In genomic region chr8:87645829-87646483, GRCm38 (mm10) we compare ENCODE assay signal across 13 mouse cellular contexts.
DNase-seq lines count a peak whose midpoint lies in the region; ATAC-seq and TF ChIP-seq lines count a peak whose summit lies in the region.
"Had no signal": no experiment of that assay in that cellular context is flagged by ENCODE, and none has a peak within 500 bp of the region (broad histone marks: within the 10 kb centered on the region; RNA-seq: fewer than 3 reads in every experiment).

No protein-coding gene starts in this region.

- ATAC-seq in midbrain, embryonic 12.5 days (ENCODE audit: low FRiP score, low read depth): no peak
- no peak for ATAC-seq in midbrain, embryonic 11.5 days (ENCODE audit: low FRiP score)
- no peak for ATAC-seq in limb, embryonic 13.5 days (ENCODE audit: low FRiP score, low read depth)
- ATAC-seq in neural tube, embryonic 14.5 days (ENCODE audit: low read depth): no peak

- WGBS in midbrain, embryonic 12.5 days: 77% methylated on average over 5 of the region's 5 CpGs
- WGBS in midbrain, embryonic 11.5 days: 67% methylated on average over 5 of the region's 5 CpGs
- 70% methylated on average over 5 of the region's 5 CpGs for WGBS in limb, embryonic 13.5 days
- WGBS in neural tube, embryonic 14.5 days: 54% methylated on average over 5 of the region's 5 CpGs
- WGBS in heart, adult 2 months: 67% methylated on average over 5 of the region's 5 CpGs

- no peak overlapping the region for H3K4me3 ChIP-seq in midbrain, embryonic 12.5 days
- no peak overlapping the region for H3K4me3 ChIP-seq in midbrain, embryonic 11.5 days (ENCODE audit: low read depth, low read length)
- H3K4me3 ChIP-seq in limb, embryonic 13.5 days: no peak overlapping the region
- no peak overlapping the region for H3K4me3 ChIP-seq in neural tube, embryonic 14.5 days (ENCODE audit: low read depth, low read length)
- no peak overlapping the region for H3K4me3 ChIP-seq in heart, adult 2 months

- TF ChIP-seq EP300 in heart, adult 2 months (IDR thresholded peaks at IDR 0.05; ENCODE audit: insufficient read depth, low read depth, low read length): no peak

- H3K27ac ChIP-seq in midbrain, embryonic 12.5 days (replicated peaks): peak overlapping the region; percentile 27; the same call in 1 of the 2 replicates
- H3K27ac ChIP-seq in midbrain, embryonic 11.5 days (ENCODE audit: low read depth, low read length): no peak overlapping the region
- peak overlapping the region; percentile 29; the same call in 1 of the 2 replicates for H3K27ac ChIP-seq in limb, embryonic 13.5 days
- H3K27ac ChIP-seq in neural tube, embryonic 14.5 days (ENCODE audit: low read depth, low read length): peak overlapping the region; percentile 68
- no peak overlapping the region for H3K27ac ChIP-seq in heart, adult 2 months

- TF ChIP-seq CTCF in heart, adult 2 months (IDR thresholded peaks at IDR 0.05): no peak

- DNase-seq in cerebellum, adult 18-20 months: peak; percentile 16 to 42
- no peak for DNase-seq in cerebellum, adult 9-10 months
- no peak for DNase-seq in midbrain, embryonic 11.5 days (ENCODE audit: low spot score, missing footprints)
- DNase-seq in embryo, embryonic 11 days: no peak
- no peak for DNase-seq in heart, adult 2 months
- DNase-seq: gastrocnemius, postnatal 36 days; heart, postnatal 10 days; kidney, adult 18-20 months; spleen, adult 18-20 months; thymus, adult 2 months had no signal

- no peak for TF ChIP-seq POLR2A in heart, adult 2 months (IDR thresholded peaks at IDR 0.05; ENCODE audit: insufficient read depth, low read depth, low read length)

- no peaks in the 10 kb centered on the region for H3K9me3 ChIP-seq in midbrain, embryonic 12.5 days
- no peaks in the 10 kb centered on the region for H3K9me3 ChIP-seq in midbrain, embryonic 11.5 days (ENCODE audit: control insufficient read depth, low read length)
- no peaks in the 10 kb centered on the region for H3K9me3 ChIP-seq in limb, embryonic 13.5 days
- no peaks in the 10 kb centered on the region for H3K9me3 ChIP-seq in neural tube, embryonic 14.5 days (ENCODE audit: control insufficient read depth, low read length)

- no peaks in the 10 kb centered on the region for H3K27me3 ChIP-seq in midbrain, embryonic 12.5 days
- H3K27me3 ChIP-seq in midbrain, embryonic 11.5 days (ENCODE audit: control insufficient read depth, insufficient read depth, low read length): no peaks in the 10 kb centered on the region
- no peaks in the 10 kb centered on the region for H3K27me3 ChIP-seq in limb, embryonic 13.5 days
- no peaks in the 10 kb centered on the region for H3K27me3 ChIP-seq in neural tube, embryonic 14.5 days (ENCODE audit: control insufficient read depth, insufficient read depth, low read length)
- H3K27me3 ChIP-seq in heart, adult 2 months (ENCODE audit: control insufficient read depth, insufficient read depth, low read length): peaks cover 2% of the 10 kb centered on the region; the same call in 1 of the 2 replicates

- H3K9ac ChIP-seq in midbrain, embryonic 12.5 days (replicated peaks): no peak overlapping the region
- H3K9ac ChIP-seq in midbrain, embryonic 11.5 days (ENCODE audit: low read length): no peak overlapping the region
- no peak overlapping the region for H3K9ac ChIP-seq in limb, embryonic 13.5 days
- no peak overlapping the region for H3K9ac ChIP-seq in neural tube, embryonic 14.5 days (replicated peaks; ENCODE audit: low read depth, low read length)
- H3K9ac ChIP-seq in heart, adult 2 months (ENCODE audit: low read depth, low read length): no peak overlapping the region

- intact Hi-C loops in heart, adult 2 months (cut with DNase I): no loop called here

- H3K4me2 ChIP-seq in midbrain, embryonic 12.5 days (replicated peaks): no peak overlapping the region
- no peak overlapping the region for H3K4me2 ChIP-seq in midbrain, embryonic 11.5 days
- H3K4me2 ChIP-seq in limb, embryonic 13.5 days (replicated peaks): no peak overlapping the region
- no peak overlapping the region for H3K4me2 ChIP-seq in neural tube, embryonic 14.5 days (ENCODE audit: low read depth, low read length)

- no peaks in the 10 kb centered on the region for H3K79me2 ChIP-seq in heart, adult 2 months (replicated peaks; ENCODE audit: control insufficient read depth, insufficient read depth, low read length)

- no peaks in the 10 kb centered on the region for H3K36me3 ChIP-seq in midbrain, embryonic 12.5 days
- H3K36me3 ChIP-seq in midbrain, embryonic 11.5 days (ENCODE audit: control insufficient read depth, insufficient read depth, low read length): no peaks in the 10 kb centered on the region
- no peaks in the 10 kb centered on the region for H3K36me3 ChIP-seq in limb, embryonic 13.5 days
- no peaks in the 10 kb centered on the region for H3K36me3 ChIP-seq in neural tube, embryonic 14.5 days (ENCODE audit: control insufficient read depth, insufficient read depth, low read length)
- no peaks in the 10 kb centered on the region for H3K36me3 ChIP-seq in heart, adult 2 months (ENCODE audit: control insufficient read depth, insufficient read depth, low read length)

- peaks cover 17% of the 10 kb centered on the region; the same call in 1 of the 2 replicates for H3K4me1 ChIP-seq in midbrain, embryonic 12.5 days
- H3K4me1 ChIP-seq in midbrain, embryonic 11.5 days (ENCODE audit: control insufficient read depth, insufficient read depth, low read length): no peaks in the 10 kb centered on the region
- peaks cover 18% of the 10 kb centered on the region for H3K4me1 ChIP-seq in limb, embryonic 13.5 days
- H3K4me1 ChIP-seq in neural tube, embryonic 14.5 days (ENCODE audit: control insufficient read depth, insufficient read depth, low read length): 0 out of 2 replicates have a peak, but pooled peaks cover 5% of the 10 kb centered on the region
- no peaks in the 10 kb centered on the region for H3K4me1 ChIP-seq in heart, adult 2 months (ENCODE audit: control insufficient read depth, insufficient read depth, low read length)

Comparison
In these comparisons a context has a peak if more than half of its experiments do, and no peak if none do; other contexts are left out.
1. DNase-seq: peak in cerebellum, adult 18-20 months (2 of 2); none in cerebellum, adult 9-10 months (single experiment), midbrain, embryonic 11.5 days (single experiment), embryo, embryonic 11 days (single experiment) and heart, adult 2 months (0 of 2).
2. H3K27ac ChIP-seq: peak in midbrain, embryonic 12.5 days (single experiment), limb, embryonic 13.5 days (single experiment) and neural tube, embryonic 14.5 days (single experiment); none in midbrain, embryonic 11.5 days (single experiment) and heart, adult 2 months (single experiment).